Mouse (Mus musculus): ENCODE data around the gene Olfr456. TPM values are rescaled to one million over a fixed set of nuclear protein-coding genes. Genes with fewer than 3 reads are reported as not detected.
"Not testable (repeated sequence)": the region's sequence is repeated elsewhere in the genome, so short reads cannot be mapped to it uniquely, and the experiment has no call there.

Gene Olfr456
- total RNA-seq (2014; fragmentation: Nextera tagmentation) (not detected in 2 replicates), total RNA-seq (2017) (not detected in 2 replicates)

DNA sequence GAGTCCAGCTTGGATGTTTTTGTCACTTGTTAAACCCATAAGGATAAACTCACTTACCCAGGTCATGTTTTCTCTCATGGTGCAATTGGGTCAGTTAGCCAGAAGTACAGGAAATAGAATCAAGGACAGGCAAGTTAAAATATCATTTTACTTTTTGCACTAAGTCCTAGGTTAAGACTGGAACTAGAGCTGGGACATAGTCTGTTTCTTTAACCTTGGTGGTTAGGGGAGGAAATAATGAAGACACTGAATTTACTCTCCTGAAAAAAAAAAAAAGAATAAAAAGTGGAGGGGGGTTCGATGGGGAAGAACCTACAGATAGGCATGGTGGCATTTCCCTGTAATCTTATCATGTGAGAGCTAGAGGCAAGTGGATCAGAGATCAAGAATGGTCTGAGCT is at the start of gene Olfr456:
Gene Olfr456, minus strand, starts transcription at position 101 of the 400 bp plus-strand sequence.
- ATAC-seq (replicated peaks; ENCODE audit: poor library complexity, severe bottlenecking), result no peak

DNA sequence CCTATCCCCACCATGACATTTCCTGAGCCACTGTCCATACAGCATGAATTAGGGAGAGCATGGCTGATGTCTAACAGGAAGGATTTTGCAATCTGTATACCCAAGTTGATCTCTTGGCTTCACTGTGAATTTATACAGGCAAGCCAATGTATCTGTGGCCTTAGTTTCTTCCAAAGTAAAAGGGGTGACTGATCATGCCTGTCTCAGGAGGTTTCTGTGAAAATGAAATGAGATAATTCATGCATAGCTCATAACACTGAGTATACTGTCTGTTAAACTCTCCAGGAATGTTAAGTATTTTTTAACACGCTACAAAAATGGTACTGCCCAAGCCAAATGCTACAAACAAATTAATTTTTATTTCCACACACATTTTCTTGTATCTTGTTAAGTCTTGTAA is 26.4 kb upstream of the Olfr456 start:
- no peak for ATAC-seq (replicated peaks; ENCODE audit: poor library complexity, severe bottlenecking)

DNA sequence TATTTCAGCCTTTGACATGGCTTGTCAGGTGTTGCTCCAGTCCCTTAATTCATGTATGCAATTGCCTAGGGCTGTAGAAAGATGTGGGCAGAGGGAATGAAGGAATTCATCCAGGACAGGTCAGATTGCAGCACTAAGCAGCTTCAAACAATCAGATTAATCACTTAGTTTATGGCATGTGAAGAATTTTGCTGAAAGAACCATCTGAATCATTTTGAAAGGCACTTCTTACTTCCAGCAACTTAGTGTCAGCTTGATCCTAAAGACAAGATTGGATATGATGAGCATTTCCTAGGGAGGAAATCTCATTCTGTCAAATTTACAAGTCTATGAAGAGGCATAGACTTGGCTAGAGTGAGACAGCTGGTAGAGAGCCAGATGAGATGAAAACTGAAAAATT is 22.3 kb upstream of the Olfr456 start:
- no peak for ATAC-seq (replicated peaks; ENCODE audit: poor library complexity, severe bottlenecking)

DNA sequence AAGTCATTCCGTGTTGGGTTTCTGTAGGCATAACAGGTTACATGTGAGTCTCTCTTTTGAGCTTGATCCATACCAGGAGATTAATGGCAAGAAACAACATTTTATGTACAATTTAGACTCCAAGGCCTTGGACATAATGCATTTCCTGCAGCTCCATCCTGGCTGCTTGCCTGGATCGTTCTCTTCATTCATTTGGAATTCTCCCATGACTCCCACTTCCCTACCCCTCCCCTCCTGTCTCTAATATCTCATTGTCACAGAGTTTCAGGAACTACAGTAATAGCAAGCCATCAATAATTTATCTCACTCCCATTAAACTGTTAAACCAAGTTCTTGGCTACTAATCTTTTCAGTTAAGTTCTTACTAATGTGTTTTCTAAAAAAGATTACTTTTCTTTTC is 16.5 kb upstream of the Olfr456 start:
- ATAC-seq (replicated peaks; ENCODE audit: poor library complexity, severe bottlenecking), result no peak

DNA sequence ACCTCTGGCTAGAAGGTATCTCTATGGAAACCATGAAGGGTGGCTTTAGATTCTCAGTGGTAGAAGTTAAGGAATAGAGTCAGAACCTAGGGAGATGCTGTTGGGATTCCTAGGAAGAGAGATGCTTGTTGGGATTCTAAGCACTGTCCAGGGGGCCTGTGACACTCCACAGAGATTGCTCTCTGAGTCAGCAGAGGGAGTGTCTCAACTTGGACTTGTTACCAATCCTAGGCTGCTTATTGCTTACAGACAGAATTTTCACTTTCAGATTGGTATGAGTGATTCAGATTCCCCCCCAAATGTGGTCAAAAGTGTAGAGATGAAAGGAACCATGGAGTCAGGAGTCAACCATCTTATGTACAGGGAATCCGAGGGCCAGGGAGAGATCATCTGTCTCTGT is 2.7 kb upstream of the Olfr456 start:
- no peak for ATAC-seq (replicated peaks; ENCODE audit: poor library complexity, severe bottlenecking)

DNA sequence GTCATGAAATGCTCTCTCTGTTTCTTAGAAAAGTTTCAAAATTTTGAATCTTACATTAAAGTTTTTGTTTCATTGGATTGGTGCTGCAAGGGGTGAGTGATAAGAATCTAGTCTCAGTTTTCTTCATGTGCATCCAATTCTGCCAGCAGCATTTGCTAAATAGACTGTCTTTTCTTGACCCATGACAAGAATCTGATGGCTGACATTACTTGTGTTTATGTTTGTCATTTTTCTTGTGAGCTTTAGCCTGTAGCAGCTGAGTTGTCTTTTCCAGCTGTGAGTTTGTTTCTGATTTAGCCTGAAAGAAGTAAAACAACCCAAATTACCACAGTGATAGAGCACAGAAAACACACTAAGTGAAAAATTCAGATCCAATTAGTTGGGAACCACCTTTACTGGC is 2.4 kb downstream of the Olfr456 start:
- no peak for ATAC-seq (replicated peaks; ENCODE audit: poor library complexity, severe bottlenecking)

DNA sequence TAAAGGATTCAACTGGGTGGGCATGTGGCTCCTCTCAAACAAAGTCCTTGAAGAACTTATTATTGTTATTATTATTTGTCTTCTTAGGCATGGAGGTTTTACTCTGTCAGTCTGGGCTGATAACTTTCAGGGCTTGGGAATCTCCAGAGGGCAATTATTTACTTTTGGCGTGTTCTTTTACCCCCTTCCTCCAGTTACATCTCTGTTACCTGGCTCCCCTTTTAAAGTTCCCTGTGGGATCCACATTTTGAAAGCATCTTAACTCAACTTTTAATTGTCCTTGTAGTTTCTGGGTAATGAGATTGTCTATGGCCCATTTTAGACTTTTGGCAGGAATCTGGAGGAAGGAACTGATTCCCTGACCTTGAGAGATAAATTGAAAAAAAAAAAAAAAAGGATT is 10.8 kb downstream of the Olfr456 start, which contains the start of gene Olfr457:
Gene Olfr457, minus strand, starts transcription at position 101 of the 400 bp plus-strand sequence.
- no peak for ATAC-seq (replicated peaks; ENCODE audit: poor library complexity, severe bottlenecking)

DNA sequence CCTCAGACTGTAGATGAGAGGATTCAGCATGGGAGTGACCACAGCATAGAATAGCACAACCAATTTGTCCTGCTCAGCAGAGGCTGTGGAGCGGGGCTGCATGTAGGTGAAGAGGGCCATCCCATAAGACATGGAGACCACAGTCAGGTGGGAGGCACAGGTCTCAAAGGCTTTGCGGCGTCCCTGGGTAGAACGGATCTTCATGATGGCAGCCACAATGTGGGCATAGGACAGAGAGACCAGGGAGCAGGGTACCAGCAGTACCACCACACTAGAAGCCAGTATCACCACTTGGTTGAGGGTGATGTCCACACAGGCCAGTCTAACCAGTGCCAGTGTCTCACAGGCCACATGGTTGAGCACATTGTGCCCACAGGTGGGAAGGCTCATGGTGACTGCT is 15.7 kb downstream of the Olfr456 start:
- ATAC-seq (replicated peaks; ENCODE audit: poor library complexity, severe bottlenecking), result not testable (repeated sequence)

DNA sequence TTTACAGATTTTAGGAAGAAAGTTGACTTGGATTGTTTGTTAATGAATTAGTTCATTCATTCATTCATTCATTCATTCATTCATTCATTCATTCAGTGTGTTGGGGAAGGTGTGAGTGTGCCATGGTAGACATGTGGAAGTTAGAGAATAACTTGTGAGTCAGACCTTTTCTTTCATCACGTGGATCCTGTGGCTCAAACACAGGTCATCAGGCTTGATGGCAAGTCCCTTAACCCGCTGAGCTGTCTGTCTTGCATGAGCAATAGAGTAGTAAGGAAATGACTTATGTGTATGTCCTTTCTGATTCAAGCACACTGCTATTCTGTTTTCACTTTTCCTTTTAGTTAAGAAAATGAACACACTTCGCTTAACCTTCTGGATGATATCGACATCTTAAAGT is 16.5 kb downstream of the Olfr456 start:
- ATAC-seq (replicated peaks; ENCODE audit: poor library complexity, severe bottlenecking), result no peak

DNA sequence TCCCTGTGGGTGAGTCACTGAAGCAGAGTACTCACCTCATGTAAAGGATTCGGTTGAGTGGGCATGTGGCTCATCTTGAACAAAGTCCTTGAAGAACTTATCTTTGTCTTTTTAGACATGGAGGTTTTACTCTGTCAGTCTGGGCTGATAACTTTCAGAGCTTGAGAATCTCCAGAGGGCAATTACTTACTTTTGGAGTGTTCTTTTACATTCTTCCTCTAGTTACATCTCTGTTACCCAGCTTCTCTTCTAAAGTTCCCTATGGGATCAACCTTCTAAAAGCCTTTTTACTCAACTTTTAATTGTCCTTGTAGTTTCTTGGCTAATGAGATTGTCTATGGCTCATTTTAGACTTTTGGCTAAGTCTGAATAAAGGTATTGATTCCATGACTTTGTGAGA is 21.9 kb downstream of the Olfr456 start, which contains the start of gene Olfr458:
Gene Olfr458, minus strand, starts transcription at position 101 of the 400 bp plus-strand sequence.
- ATAC-seq (replicated peaks; ENCODE audit: poor library complexity, severe bottlenecking), result no peak

DNA sequence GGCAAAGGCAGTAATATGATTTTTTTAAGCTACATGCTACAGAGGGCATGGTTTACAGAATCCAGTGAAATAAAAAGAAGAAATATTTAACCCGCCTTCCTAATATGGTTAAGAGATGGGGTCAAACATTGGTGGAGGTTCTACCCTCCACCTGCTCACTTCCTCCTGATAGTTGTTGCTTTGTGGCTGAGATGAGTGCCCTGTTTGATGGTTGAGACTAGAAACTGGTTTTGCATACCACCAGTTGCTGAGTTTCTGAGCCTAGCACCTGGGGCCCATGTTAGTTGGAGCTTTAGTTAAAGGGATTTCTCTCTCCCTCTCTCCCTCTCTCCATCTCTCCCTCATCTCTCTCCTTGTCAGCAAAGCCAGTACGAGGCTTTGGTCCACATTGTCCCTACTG is 39.6 kb downstream of the Olfr456 start:
- no peak for ATAC-seq (replicated peaks; ENCODE audit: poor library complexity, severe bottlenecking)

DNA sequence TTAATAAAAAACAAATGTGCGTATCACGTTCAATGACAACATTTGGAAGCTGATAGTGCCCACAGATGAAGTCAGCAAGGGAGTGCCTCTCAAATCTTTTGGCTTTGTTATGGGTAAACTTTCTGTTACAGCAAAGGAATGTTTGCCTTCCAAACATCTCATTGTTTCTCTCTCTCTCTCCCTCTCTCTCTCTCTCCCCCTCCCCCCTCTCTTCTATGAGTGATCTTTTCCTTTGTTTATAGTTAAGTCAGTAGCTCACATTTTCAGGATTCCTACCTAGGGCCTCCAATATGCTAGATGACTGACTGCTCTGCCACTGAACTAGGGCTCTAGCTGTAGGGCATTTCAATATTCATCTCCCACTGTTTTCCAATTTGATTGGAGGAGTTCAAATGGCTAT is 42.5 kb downstream of the Olfr456 start:
- ATAC-seq (replicated peaks; ENCODE audit: poor library complexity, severe bottlenecking), result no peak

DNA sequence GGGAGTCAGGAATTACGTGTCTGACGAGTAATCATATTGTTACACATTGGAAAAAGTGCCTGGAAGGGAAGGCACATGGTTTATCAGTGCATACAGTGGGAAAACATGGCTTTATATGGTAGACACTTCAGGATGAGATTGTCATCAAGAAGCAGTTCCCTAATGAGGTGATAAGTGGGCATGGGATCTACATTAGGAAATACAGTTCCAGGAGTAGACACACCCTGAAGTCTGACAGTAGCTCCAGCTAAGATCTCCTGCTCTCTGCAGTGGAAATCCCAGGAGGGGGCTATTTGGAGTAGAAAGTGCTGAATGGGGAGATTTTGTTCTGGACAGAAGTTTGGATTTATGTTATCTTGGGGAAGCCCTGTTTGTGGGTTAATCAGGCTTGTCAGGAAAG is 45.6 kb downstream of the Olfr456 start:
- no peak for ATAC-seq (replicated peaks; ENCODE audit: poor library complexity, severe bottlenecking)

Other genes with a start within 250 kb of the Olfr456 start
- gene Gstk1, start 241.3 kb downstream of the Olfr456 start, total RNA-seq (2014; fragmentation: Nextera tagmentation), result 10.5 and 16.7 TPM in 2 replicates
- 4.9 and 6.4 TPM in 2 replicates for gene Gstk1, start 241.3 kb downstream of the Olfr456 start, total RNA-seq (2017)
- gene Tmem139, start 225.2 kb downstream of the Olfr456 start, total RNA-seq (2014; fragmentation: Nextera tagmentation), result not detected in 2 replicates
- gene Tmem139, start 225.2 kb downstream of the Olfr456 start, total RNA-seq (2017), result not detected in 2 replicates
- gene Casp2, start 222.2 kb downstream of the Olfr456 start, total RNA-seq (2014; fragmentation: Nextera tagmentation), result 74.3 and 81.1 TPM in 2 replicates
- gene Casp2, start 222.2 kb downstream of the Olfr456 start, total RNA-seq (2017), result 48.6 and 58.7 TPM in 2 replicates
- not detected in 2 replicates for gene Clcn1, start 200.5 kb downstream of the Olfr456 start, total RNA-seq (2014; fragmentation: Nextera tagmentation)
- gene Clcn1, start 200.5 kb downstream of the Olfr456 start, total RNA-seq (2017), result 1.9 TPM in 1 of 2 replicates, not detected in the other
- gene Fam131b, start 162.6 kb downstream of the Olfr456 start, total RNA-seq (2014; fragmentation: Nextera tagmentation), result not detected in 2 replicates
- not detected in 2 replicates for gene Fam131b, start 162.6 kb downstream of the Olfr456 start, total RNA-seq (2017)
- gene Zyx, start 137.6 kb downstream of the Olfr456 start, total RNA-seq (2014; fragmentation: Nextera tagmentation), result 116 and 131 TPM in 2 replicates
- 17.6 and 17.8 TPM in 2 replicates for gene Zyx, start 137.6 kb downstream of the Olfr456 start, total RNA-seq (2017)
- gene Epha1, start 113.9 kb downstream of the Olfr456 start, total RNA-seq (2014; fragmentation: Nextera tagmentation), result 0.56 and 0.86 TPM in 2 replicates
- 0.04 TPM in 1 of 2 replicates, not detected in the other for gene Epha1, start 113.9 kb downstream of the Olfr456 start, total RNA-seq (2017)
- gene Tas2r143, start 87.0 kb downstream of the Olfr456 start, total RNA-seq (2014; fragmentation: Nextera tagmentation), result 1.6 TPM in 1 of 2 replicates, not detected in the other
- gene Tas2r143, start 87.0 kb downstream of the Olfr456 start, total RNA-seq (2017), result not detected in 2 replicates
- gene Tas2r135, start 81.8 kb downstream of the Olfr456 start, total RNA-seq (2014; fragmentation: Nextera tagmentation), result not detected in 2 replicates
- not detected in 2 replicates for gene Tas2r135, start 81.8 kb downstream of the Olfr456 start, total RNA-seq (2017)
- gene Tas2r126, start 52.7 kb downstream of the Olfr456 start, total RNA-seq (2014; fragmentation: Nextera tagmentation), result not detected in 2 replicates
- not detected in 2 replicates for gene Tas2r126, start 52.7 kb downstream of the Olfr456 start, total RNA-seq (2017)
- not detected in 2 replicates for gene Olfr458, start 22.0 kb downstream of the Olfr456 start, total RNA-seq (2014; fragmentation: Nextera tagmentation)
- not detected in 2 replicates for gene Olfr458, start 22.0 kb downstream of the Olfr456 start, total RNA-seq (2017)
- not detected in 2 replicates for gene Olfr457, start 10.9 kb downstream of the Olfr456 start, total RNA-seq (2014; fragmentation: Nextera tagmentation)
- not detected in 2 replicates for gene Olfr457, start 10.9 kb downstream of the Olfr456 start, total RNA-seq (2017)
- not detected in 2 replicates for gene Olfr455, start 60.4 kb upstream of the Olfr456 start, total RNA-seq (2014; fragmentation: Nextera tagmentation)
- gene Olfr455, start 60.4 kb upstream of the Olfr456 start, total RNA-seq (2017), result not detected in 2 replicates
- gene Tcaf3, start 110.5 kb upstream of the Olfr456 start, total RNA-seq (2014; fragmentation: Nextera tagmentation), result not detected in 2 replicates
- not detected in 2 replicates for gene Tcaf3, start 110.5 kb upstream of the Olfr456 start, total RNA-seq (2017)
- not detected in 2 replicates for gene Tcaf2, start 158.0 kb upstream of the Olfr456 start, total RNA-seq (2014; fragmentation: Nextera tagmentation)
- 0.22 TPM in 1 of 2 replicates, not detected in the other for gene Tcaf2, start 158.0 kb upstream of the Olfr456 start, total RNA-seq (2017)
- gene Tcaf1, start 222.9 kb upstream of the Olfr456 start, total RNA-seq (2014; fragmentation: Nextera tagmentation), result 0.47 TPM in 1 of 2 replicates, not detected in the other
- 0.13 and 0.46 TPM in 2 replicates for gene Tcaf1, start 222.9 kb upstream of the Olfr456 start, total RNA-seq (2017)

Measured in granulocyte monocyte progenitor cell, adult 5-6 weeks (primary cell).